Mouse (Mus musculus) gastrocnemius, postnatal 10 days (tissue): ENCODE results near the gene Gcm2. TPM values are rescaled to one million over a fixed set of nuclear protein-coding genes. Genes with fewer than 3 reads are reported as not detected.

ENCODE experiments used
- DNase-seq: peaks from one replicate; pipeline ENCODE4 v3.0.0; 2021; ENCODE audit warnings: mixed read lengths
- total RNA-seq, 2 experiments: library from RNA; stranded (reverse); gene quantifications; 2 replicates each; pipeline ENCODE4 v1.2.3; 2021

Gene Gcm2
- total RNA-seq, 2 experiments from 2014 or later = not detected

GRCm38 (mm10) chr13:41079859-41080258, 31.0 kb downstream of the Gcm2 start:
- no peak for DNase-seq

- DNase-seq = peak; percentile 16
These were observed 31.4 kb downstream of the Gcm2 start, which contains the start of gene Mak for GRCm38 (mm10) chr13:41079421-41079780. Mak (minus strand) TSS chr13:41079706.

GRCm38 (mm10) chr13:41078690-41079420, 32.0 kb downstream of the Gcm2 start:
- DNase-seq = no peak

GRCm38 (mm10) chr13:41077921-41078320, 32.9 kb downstream of the Gcm2 start:
- DNase-seq = no peak

GRCm38 (mm10) chr13:41073819-41074218, 37.0 kb downstream of the Gcm2 start:
- DNase-seq = no peak

GRCm38 (mm10) chr13:41071617-41072016, 39.2 kb downstream of the Gcm2 start:
- DNase-seq = no peak

- no peak for DNase-seq
These were observed 43.2 kb downstream of the Gcm2 start for GRCm38 (mm10) chr13:41067618-41068017.

GRCm38 (mm10) chr13:41051965-41052364, 58.9 kb downstream of the Gcm2 start:
- no peak for DNase-seq

Other genes starting within 250 kb of the Gcm2 start
- gene Pak1ip1, start 110.0 kb downstream of the Gcm2 start, total RNA-seq = 10 to 100 TPM; 28.7 to 29.0 TPM
- 10 to 100 TPM; 65.9 to 79.8 TPM for gene Tmem14c, start 94.7 kb downstream of the Gcm2 start, total RNA-seq
- not detected for gene Mak, start 31.3 kb downstream of the Gcm2 start, total RNA-seq
- gene Sycp2l, start 3.3 kb upstream of the Gcm2 start, total RNA-seq = not detected
- gene Elovl2, start 109.4 kb upstream of the Gcm2 start, total RNA-seq = under 1 TPM; 0.32 to 0.38 TPM
- 10 to 100 TPM; 23.4 to 24.5 TPM for gene Smim13, start 138.8 kb upstream of the Gcm2 start, total RNA-seq
- not detected for gene Gm17364, start 162.9 kb upstream of the Gcm2 start, total RNA-seq